Mouse (Mus musculus): ENCODE data around the gene Fam160b1. TPM values are rescaled to one million over a fixed set of nuclear protein-coding genes. Genes with fewer than 3 reads are reported as not detected.

Gene Fam160b1
- total RNA-seq, 1 experiment: 8.5 TPM

DNA sequence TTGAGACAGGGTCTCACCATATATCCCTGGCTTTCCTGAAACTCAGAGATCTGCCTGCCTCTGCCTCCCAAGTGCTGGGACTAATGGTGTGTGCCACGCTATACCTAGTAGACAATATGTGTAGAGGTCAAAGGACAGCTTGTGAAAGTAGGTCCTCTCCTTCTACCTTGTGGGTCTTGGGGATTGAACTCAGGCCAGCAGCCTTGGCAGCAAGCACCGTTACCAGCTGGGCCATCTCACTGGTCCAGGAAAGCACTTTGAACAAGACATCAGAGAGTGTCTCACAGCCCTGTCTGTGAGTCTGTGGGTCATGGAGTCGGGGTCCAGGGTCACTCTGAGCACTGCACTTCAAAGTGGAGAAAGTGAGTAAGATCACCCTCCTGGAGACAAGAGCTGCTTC lies 68.2 kb downstream of the Fam160b1 start:
- in situ Hi-C loops (cut with MboI; ENCODE audit: low sequenced_read_pairs in 2 of 2, unreplicated experiment in 2 of 2): no loop called here
- Histone ChIP-seq H3K36me3 (ENCODE audit: control insufficient read depth, insufficient read depth, low read length, poor library complexity, severe bottlenecking) (no peaks in the 10 kb centered on the region), H3K4me1 (ENCODE audit: control insufficient read depth in 2 of 2, insufficient read depth in 2 of 2, low read length in 2 of 2, poor library complexity in 1 of 2) (no peaks in the 10 kb centered on the region), H3K9me3 (ENCODE audit: control insufficient read depth, insufficient read depth, low read depth, low read length) (no peaks in the 10 kb centered on the region), H3K4me3 (ENCODE audit: insufficient read depth in 1 of 2, low read depth in 1 of 2, low read length in 2 of 2, poor library complexity in 1 of 2, severe bottlenecking in 1 of 2) (no peak overlapping the region), H3K27ac (ENCODE audit: insufficient read depth, low read depth, low read length, poor library complexity, severe bottlenecking) (no peak overlapping the region), H3K9ac (ENCODE audit: insufficient read depth, low read depth, low read length, poor library complexity, severe bottlenecking) (no peak overlapping the region)
- TF ChIP-seq ZNF384 (IDR thresholded peaks at IDR 0.05; ENCODE audit: low read depth, low read length) (no peak), MAFK (IDR thresholded peaks at IDR 0.05; ENCODE audit: insufficient read depth, low read depth, low read length) (no peak), ZC3H11A (IDR thresholded peaks at IDR 0.05; ENCODE audit: borderline replicate concordance, low read depth, low read length) (no peak), CHD2 (IDR thresholded peaks at IDR 0.05; ENCODE audit: low read depth, low read length) (no peak), HCFC1 (IDR thresholded peaks at IDR 0.05; ENCODE audit: borderline replicate concordance, insufficient read depth, low read length) (no peak)
- no peak for DNase-seq (ENCODE audit: low read depth, low spot score)

DNA sequence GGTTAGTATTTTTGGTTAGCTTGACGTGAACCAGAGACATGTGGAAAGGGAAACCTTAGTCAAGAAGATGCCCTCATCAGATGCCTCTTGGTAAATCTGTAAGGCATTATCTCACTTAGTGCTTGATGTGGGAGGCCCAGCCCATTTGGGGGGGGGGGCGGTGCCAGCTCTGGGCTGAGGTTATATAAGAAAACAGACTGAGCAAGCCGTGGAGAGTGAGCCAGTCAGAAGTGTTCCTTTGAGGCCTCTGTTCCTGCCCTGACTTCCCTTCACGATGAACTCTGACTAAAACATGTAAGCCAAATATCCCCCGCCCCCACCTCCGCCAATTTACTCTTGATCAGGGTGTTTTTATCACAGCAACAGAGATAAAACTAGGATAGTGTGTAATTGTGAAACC lies 69.4 kb downstream of the Fam160b1 start:
- no peak overlapping the region for H3K4me3 ChIP-seq (ENCODE audit: insufficient read depth in 1 of 2, low read depth in 1 of 2, low read length in 2 of 2, poor library complexity in 1 of 2, severe bottlenecking in 1 of 2)
- no peaks in the 10 kb centered on the region for H3K9me3 ChIP-seq (ENCODE audit: control insufficient read depth, insufficient read depth, low read depth, low read length)
- no peak for TF ChIP-seq ZNF384 (IDR thresholded peaks at IDR 0.05; ENCODE audit: low read depth, low read length)
- no peak for TF ChIP-seq MAFK (IDR thresholded peaks at IDR 0.05; ENCODE audit: insufficient read depth, low read depth, low read length)
- no peak for TF ChIP-seq ZC3H11A (IDR thresholded peaks at IDR 0.05; ENCODE audit: borderline replicate concordance, low read depth, low read length)
- no peak for TF ChIP-seq CHD2 (IDR thresholded peaks at IDR 0.05; ENCODE audit: low read depth, low read length)
- no peak overlapping the region for H3K9ac ChIP-seq (ENCODE audit: insufficient read depth, low read depth, low read length, poor library complexity, severe bottlenecking)
- no peak overlapping the region for H3K27ac ChIP-seq (ENCODE audit: insufficient read depth, low read depth, low read length, poor library complexity, severe bottlenecking)
- no peaks in the 10 kb centered on the region for H3K4me1 ChIP-seq (ENCODE audit: control insufficient read depth in 2 of 2, insufficient read depth in 2 of 2, low read length in 2 of 2, poor library complexity in 1 of 2)
- no peak for DNase-seq (ENCODE audit: low read depth, low spot score)
- in situ Hi-C loops (cut with MboI; ENCODE audit: low sequenced_read_pairs in 2 of 2, unreplicated experiment in 2 of 2): no loop called here
- no peaks in the 10 kb centered on the region for H3K36me3 ChIP-seq (ENCODE audit: control insufficient read depth, insufficient read depth, low read length, poor library complexity, severe bottlenecking)

- Histone ChIP-seq H3K36me3 (ENCODE audit: control insufficient read depth, insufficient read depth, low read length, poor library complexity, severe bottlenecking) (no peaks in the 10 kb centered on the region), H3K9me3 (ENCODE audit: control insufficient read depth, insufficient read depth, low read depth, low read length) (no peaks in the 10 kb centered on the region), H3K9ac (ENCODE audit: insufficient read depth, low read depth, low read length, poor library complexity, severe bottlenecking) (no peak overlapping the region), H3K4me1 (ENCODE audit: control insufficient read depth in 2 of 2, insufficient read depth in 2 of 2, low read length in 2 of 2, poor library complexity in 1 of 2) (no peaks in the 10 kb centered on the region), H3K27ac (ENCODE audit: insufficient read depth, low read depth, low read length, poor library complexity, severe bottlenecking) (no peak overlapping the region), H3K4me3 (ENCODE audit: insufficient read depth in 1 of 2, low read depth in 1 of 2, low read length in 2 of 2, poor library complexity in 1 of 2, severe bottlenecking in 1 of 2) (no peak overlapping the region)
- no peak for DNase-seq (ENCODE audit: low read depth, low spot score)
- in situ Hi-C loops (cut with MboI; ENCODE audit: low sequenced_read_pairs in 2 of 2, unreplicated experiment in 2 of 2): no loop called here
- TF ChIP-seq ZC3H11A (IDR thresholded peaks at IDR 0.05; ENCODE audit: borderline replicate concordance, low read depth, low read length): no peak
- no peak for TF ChIP-seq MAFK (IDR thresholded peaks at IDR 0.05; ENCODE audit: insufficient read depth, low read depth, low read length)
- TF ChIP-seq ZNF384 (IDR thresholded peaks at IDR 0.05; ENCODE audit: low read depth, low read length): no peak
- no peak for TF ChIP-seq HCFC1 (IDR thresholded peaks at IDR 0.05; ENCODE audit: borderline replicate concordance, insufficient read depth, low read length)
- no peak for TF ChIP-seq CHD2 (IDR thresholded peaks at IDR 0.05; ENCODE audit: low read depth, low read length)
Observed at GRCm38 (mm10) chr19:57431476-57431875, 71.0 kb downstream of the Fam160b1 start.

GRCm38 (mm10) chr19:57434024-57434423 lies 73.5 kb downstream of the Fam160b1 start:
- Histone ChIP-seq H3K4me1 (ENCODE audit: control insufficient read depth in 2 of 2, insufficient read depth in 2 of 2, low read length in 2 of 2, poor library complexity in 1 of 2) (no peaks in the 10 kb centered on the region), H3K27ac (ENCODE audit: insufficient read depth, low read depth, low read length, poor library complexity, severe bottlenecking) (no peak overlapping the region), H3K9ac (ENCODE audit: insufficient read depth, low read depth, low read length, poor library complexity, severe bottlenecking) (no peak overlapping the region), H3K9me3 (ENCODE audit: control insufficient read depth, insufficient read depth, low read depth, low read length) (no peaks in the 10 kb centered on the region), H3K36me3 (ENCODE audit: control insufficient read depth, insufficient read depth, low read length, poor library complexity, severe bottlenecking) (no peaks in the 10 kb centered on the region), H3K4me3 (ENCODE audit: insufficient read depth in 1 of 2, low read depth in 1 of 2, low read length in 2 of 2, poor library complexity in 1 of 2, severe bottlenecking in 1 of 2) (no peak overlapping the region)
- TF ChIP-seq CHD2 (IDR thresholded peaks at IDR 0.05; ENCODE audit: low read depth, low read length): no peak
- TF ChIP-seq MAFK (IDR thresholded peaks at IDR 0.05; ENCODE audit: insufficient read depth, low read depth, low read length): no peak
- TF ChIP-seq HCFC1 (IDR thresholded peaks at IDR 0.05; ENCODE audit: borderline replicate concordance, insufficient read depth, low read length): no peak
- no peak for TF ChIP-seq ZC3H11A (IDR thresholded peaks at IDR 0.05; ENCODE audit: borderline replicate concordance, low read depth, low read length)
- TF ChIP-seq ZNF384 (IDR thresholded peaks at IDR 0.05; ENCODE audit: low read depth, low read length): no peak
- no peak for DNase-seq (ENCODE audit: low read depth, low spot score)
- in situ Hi-C loops (cut with MboI; ENCODE audit: low sequenced_read_pairs in 2 of 2, unreplicated experiment in 2 of 2): no loop called here

DNA sequence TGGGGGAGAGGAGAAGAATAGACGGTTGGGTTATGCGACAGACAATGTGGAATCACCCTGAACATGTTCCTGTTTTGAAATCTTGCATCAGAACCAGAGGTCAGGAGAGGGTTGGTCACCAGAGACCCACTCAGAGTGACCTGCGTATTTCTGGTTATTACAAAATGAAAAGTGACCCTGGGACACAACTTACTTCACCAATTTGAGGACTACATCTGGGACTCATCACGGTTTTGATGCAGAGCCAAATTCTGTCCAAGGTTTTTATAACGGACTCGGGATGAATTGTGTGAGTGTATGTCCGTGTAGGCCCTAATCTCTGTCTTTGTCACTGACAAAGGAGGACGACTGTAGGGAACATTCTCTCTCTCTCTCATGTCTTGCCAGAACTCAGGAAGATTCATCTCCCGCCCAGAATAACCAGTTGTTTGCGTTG lies 76.1 kb downstream of the Fam160b1 start:
- Histone ChIP-seq H3K9ac (ENCODE audit: insufficient read depth, low read depth, low read length, poor library complexity, severe bottlenecking) (no peak overlapping the region), H3K4me1 (ENCODE audit: control insufficient read depth in 2 of 2, insufficient read depth in 2 of 2, low read length in 2 of 2, poor library complexity in 1 of 2) (no peaks in the 10 kb centered on the region), H3K36me3 (ENCODE audit: control insufficient read depth, insufficient read depth, low read length, poor library complexity, severe bottlenecking) (no peaks in the 10 kb centered on the region), H3K27ac (ENCODE audit: insufficient read depth, low read depth, low read length, poor library complexity, severe bottlenecking) (no peak overlapping the region), H3K9me3 (ENCODE audit: control insufficient read depth, insufficient read depth, low read depth, low read length) (no peaks in the 10 kb centered on the region), H3K4me3 (ENCODE audit: insufficient read depth in 1 of 2, low read depth in 1 of 2, low read length in 2 of 2, poor library complexity in 1 of 2, severe bottlenecking in 1 of 2) (no peak overlapping the region)
- TF ChIP-seq MAFK (IDR thresholded peaks at IDR 0.05; ENCODE audit: insufficient read depth, low read depth, low read length) (no peak), ZC3H11A (IDR thresholded peaks at IDR 0.05; ENCODE audit: borderline replicate concordance, low read depth, low read length) (no peak), CHD2 (IDR thresholded peaks at IDR 0.05; ENCODE audit: low read depth, low read length) (no peak)
- no peak for DNase-seq (ENCODE audit: low read depth, low spot score)
- in situ Hi-C loops (cut with MboI; ENCODE audit: low sequenced_read_pairs in 2 of 2, unreplicated experiment in 2 of 2): no loop called here

All from ES-E14 (cell line).